Mouse (Mus musculus) yolk sac, embryonic 10.5 days (tissue): ENCODE measurements around the gene Stx8.

Source experiments
- DNase-seq: peaks from one replicate; pipeline ENCODE4 v3.0.0-alpha.2; 2017; ENCODE audit warnings: low spot score

Gene Stx8

GRCm38 (mm10) chr11:68086221-68086620, 120.2 kb downstream of the Stx8 start:
- peak; percentile 26 for DNase-seq

GRCm38 (mm10) chr11:68089426-68089825, 123.4 kb downstream of the Stx8 start:
- no peak for DNase-seq

DNA sequence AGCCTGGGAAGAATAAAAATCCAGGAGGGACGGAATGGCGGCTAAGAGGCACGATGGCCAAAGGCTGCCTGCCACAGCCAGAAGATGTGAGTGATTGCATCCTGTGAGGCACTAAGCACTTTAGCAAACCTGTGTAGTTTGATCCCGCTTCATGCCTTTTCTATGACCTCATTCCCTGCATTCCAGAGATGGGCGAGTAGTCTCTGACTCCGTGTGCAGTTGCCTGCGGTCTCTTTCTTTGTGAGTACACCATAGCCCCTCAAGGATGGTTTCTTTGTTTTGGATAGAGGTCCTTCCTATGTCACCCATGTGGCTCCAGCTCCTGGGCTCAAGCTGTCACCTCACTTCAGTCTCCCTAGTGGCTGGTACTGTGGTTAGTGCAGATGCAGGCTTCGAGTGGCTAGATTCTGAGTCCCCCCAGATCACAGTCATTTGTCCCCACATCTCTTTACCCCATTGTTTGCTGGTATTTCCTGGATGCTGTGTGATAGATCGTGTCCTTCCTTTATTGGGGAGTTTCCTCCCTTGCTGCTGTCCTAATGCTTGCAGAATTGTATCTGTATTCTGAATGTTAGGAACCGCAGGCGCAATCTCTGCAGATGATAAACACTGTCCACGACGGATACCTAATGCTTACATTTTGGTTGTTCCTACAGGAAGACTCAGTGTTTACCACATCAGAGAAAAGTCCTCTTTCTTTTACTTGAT, 124.0 kb downstream of the Stx8 start:
- peak; percentile 36 for DNase-seq

DNA sequence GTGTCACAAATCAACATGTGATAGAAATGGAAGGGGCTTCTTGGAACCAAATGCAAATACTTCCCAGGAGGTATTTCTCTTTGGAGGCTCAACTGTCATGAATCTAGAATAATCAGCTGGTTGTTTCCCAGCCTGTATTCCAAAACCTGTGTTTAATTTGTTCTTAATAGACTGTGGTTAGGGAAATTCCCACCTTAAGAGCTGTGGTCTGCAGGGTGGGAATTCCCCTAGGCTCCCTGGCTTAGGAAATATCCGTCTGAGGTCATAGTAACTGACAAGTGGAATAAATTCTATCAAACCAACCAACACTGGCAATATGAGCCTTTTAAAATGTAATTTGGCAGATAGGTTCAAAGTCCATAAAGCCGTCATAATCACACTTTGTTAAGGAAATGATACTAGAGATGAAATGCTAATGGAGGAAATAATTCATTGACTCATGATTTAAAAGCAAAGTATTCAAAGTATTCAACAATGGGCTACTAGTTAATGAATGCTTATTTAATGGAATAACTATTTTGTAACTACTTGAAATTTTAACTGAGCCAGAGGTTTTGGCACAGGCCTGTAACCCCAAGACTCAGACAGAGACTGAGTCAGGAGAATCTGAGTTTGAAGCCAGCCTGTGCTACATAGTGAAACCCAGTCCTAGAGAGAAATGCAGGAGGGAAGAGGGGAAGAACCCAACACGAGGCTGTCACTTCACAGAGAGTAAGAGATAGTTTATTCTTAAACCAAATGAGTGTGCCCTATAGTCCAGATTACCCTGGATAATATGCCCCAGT, 126.2 kb downstream of the Stx8 start:
- no peak for DNase-seq

DNA sequence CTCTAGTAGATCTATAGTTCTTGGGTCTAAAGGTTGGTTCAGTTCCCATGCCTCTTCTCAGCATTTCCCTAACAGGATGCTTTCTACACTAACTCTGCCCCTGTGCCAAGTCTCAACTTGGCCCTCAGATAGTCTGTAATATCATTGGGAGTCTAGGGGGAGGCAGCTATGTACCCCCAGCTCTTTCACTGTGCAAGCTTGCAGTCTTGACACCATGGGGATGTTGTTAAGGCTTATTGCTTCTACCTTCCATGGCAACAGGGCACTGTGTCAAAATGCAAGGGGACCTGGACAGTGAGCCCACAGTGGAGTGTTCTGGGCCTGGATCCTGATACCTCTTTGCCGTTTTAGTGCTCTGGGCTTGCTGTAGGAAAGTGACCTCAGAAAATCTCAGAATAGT, 135.6 kb downstream of the Stx8 start:
- DNase-seq, result no peak

DNA sequence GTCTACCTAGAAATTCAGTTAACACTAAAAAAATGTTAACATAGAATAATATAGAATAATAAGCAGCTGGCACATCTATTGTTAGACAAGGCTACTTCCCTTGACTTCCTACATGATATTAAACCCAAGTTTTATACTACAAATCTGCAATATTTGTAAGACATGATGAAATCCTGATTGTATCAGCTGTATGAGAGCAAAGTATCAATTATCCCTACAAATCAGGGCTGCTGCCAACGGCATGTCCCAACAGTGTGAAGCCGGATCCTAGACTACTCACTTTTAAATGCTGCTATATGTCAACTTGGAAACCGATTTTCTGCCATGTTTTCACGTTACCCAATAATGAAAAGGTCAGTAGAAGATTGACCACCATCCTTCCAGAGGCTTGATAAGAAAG, 137.5 kb downstream of the Stx8 start:
- no peak for DNase-seq

- no peak for DNase-seq
Measured at GRCm38 (mm10) chr11:68106053-68106452, 140.1 kb downstream of the Stx8 start.

GRCm38 (mm10) chr11:68113454-68114100, 147.6 kb downstream of the Stx8 start:
- DNase-seq, result no peak

DNA sequence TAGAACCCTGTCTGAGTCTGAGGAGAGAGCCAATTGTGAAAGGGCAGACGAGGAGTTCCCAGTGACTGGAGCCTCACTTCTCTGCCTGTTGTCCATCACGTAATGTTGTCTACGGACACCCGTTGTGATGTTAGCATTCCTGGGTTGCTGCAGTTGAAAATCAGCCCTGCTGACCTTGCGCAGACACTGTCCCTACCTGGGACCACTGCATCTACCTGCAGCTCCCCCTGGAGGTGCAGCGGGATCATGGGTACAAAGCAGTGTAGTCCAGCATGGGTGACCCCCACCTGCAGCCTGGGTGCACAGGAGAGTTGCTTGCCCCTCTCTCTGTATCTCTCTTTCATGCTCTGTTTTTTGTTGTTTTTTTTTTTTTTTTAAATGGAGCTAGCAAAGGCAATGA, 148.2 kb downstream of the Stx8 start:
- DNase-seq, result no peak

DNA sequence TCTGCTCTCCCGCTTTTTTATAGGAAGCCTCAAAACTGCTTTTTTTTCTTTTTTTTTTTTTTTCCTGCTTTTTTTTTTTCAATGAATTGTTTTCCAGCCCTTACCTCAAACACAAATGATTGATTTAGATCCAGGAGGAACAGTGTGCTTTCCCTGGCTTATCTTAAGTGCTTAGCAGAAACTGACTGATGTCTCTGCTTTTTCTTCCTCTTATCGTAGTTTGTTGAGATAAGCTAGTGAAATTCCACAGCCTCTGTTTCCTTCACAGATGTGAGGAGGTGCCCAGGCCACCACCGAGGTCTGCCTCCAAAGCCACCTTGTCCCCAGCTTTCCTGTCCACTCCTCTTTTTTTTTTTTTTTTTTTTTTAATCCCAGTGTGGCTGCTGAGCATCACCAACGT, 150.2 kb downstream of the Stx8 start:
- no peak for DNase-seq

GRCm38 (mm10) chr11:68117878-68118660, 152.1 kb downstream of the Stx8 start:
- no peak for DNase-seq

DNA sequence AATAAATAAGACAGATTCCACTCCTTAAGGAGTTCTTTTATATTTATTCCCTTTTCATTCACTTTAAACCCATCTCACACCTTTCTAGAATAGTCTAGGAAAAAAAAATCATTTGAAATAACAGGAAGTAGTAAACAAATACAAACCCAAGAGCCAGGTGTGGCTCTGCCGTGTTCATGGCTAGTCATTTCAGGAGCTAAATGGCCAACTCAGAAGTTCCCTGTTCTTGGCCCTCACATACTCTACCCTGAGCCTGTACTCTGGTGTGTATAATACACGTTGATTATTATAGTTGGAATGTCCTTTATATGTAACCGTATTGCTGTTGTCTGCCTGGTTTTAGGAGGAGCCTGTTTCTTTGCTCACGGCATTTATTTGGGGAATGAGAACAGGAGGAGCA, 152.7 kb downstream of the Stx8 start:
- no peak for DNase-seq

- DNase-seq, result no peak
Measured at GRCm38 (mm10) chr11:68119136-68119535, 153.1 kb downstream of the Stx8 start.

GRCm38 (mm10) chr11:68121260-68121659, 155.3 kb downstream of the Stx8 start:
- DNase-seq, result no peak

DNA sequence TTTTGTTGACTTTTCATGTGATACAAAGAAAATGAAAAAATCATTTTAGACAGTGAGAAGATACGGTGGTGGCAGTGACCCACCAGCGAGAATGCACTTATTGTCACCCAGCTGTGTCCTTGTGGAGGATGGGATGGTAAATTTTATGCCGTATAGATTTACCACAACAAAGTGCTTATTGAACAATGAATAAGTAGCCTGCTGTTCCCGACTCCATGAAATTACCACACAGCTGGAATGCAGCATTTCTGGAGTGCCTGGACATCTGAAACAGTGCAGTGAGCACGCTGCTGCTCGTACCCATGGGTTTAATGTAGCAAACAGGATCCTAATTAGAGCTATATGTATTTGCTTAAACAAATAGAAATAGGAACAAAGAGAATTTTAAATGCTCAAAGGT, 155.7 kb downstream of the Stx8 start:
- no peak for DNase-seq

GRCm38 (mm10) chr11:68126071-68126470, 160.1 kb downstream of the Stx8 start:
- no peak for DNase-seq

- DNase-seq, result no peak
Measured at GRCm38 (mm10) chr11:68134494-68134893, 168.5 kb downstream of the Stx8 start.

DNA sequence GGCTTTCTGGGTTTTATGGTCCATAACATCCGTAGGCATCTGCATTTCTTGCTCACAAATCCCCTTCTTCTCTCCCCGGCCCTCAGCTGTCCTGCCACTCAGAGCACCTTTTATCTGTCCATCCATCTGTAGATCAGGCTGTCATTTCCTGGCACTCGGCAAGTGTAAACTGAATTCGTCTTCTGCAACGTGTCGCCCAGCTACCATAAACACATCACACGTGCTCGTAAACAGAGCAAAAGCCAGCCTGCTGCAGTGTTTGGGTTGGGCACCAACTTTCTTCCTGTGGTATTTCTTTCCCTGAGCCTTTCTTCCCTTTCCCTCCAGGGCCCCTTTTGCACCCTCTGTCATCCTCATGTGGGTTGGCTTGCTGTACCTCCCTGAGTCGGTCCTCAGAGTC, 169.4 kb downstream of the Stx8 start:
- DNase-seq, result no peak

DNA sequence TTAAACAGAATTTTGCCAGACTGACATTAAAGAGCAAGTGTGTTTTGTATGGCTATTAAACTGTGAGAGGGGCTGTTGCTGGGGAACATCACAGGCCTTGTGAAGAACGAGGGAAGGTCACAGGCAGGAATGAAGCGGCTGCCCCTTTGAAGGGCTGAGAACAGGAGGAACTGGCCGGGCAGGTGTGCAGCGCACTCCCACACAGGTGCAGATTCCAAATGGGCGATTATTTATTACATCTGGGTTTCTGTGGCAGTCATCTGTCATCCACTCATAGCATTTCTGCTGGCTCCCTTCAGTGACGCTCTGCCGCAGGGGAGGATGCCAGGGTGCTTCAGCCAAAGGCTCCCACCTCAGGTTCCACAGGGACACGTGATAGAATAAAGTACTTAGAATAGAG, 170.7 kb downstream of the Stx8 start:
- no peak for DNase-seq

DNA sequence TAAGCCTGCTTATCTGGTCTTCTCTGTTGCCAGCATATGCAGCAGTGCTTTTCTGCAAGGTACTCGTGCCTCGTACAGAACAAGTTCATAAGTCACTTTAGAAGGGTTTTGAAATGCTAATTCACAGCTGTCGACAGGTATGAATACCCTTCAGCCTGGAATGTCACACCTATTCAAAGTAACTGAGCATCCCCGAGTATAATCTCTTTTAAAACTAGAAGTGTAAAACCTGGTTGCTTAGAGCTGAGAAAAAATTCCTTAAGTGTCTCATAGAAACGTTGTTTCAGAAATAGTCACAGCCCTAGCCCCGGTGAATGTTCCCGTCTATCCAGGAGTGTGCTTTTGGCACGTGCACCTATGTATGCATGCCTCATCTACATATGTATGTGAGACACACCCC, 176.3 kb downstream of the Stx8 start:
- DNase-seq, result no peak

- DNase-seq, result no peak
Measured at GRCm38 (mm10) chr11:68144235-68145065, 178.5 kb downstream of the Stx8 start.
